Mouse (Mus musculus) small intestine, adult 2 months (tissue): ENCODE measurements around the gene Gm1043.

Experiments used
- CTCF ChIP-seq: fragments of 200-500 bp; IDR thresholded peaks from 2 replicates; pipeline ENCODE4 v1.5.1; 2012; ENCODE audit warnings: low read depth, mild to moderate bottlenecking, control low read depth, inconsistent platforms, low read length, moderate library complexity, mixed read lengths; ENCODE audit not compliant: insufficient replicate concordance, insufficient read length; ENCODE audit errors: extremely low read depth
- POLR2A ChIP-seq: fragments of 200-500 bp; IDR thresholded peaks from 2 replicates; pipeline ENCODE4 v1.6.1; 2012; ENCODE audit warnings: low read depth, mild to moderate bottlenecking, control low read depth, inconsistent platforms, low read length, moderate library complexity

DNA sequence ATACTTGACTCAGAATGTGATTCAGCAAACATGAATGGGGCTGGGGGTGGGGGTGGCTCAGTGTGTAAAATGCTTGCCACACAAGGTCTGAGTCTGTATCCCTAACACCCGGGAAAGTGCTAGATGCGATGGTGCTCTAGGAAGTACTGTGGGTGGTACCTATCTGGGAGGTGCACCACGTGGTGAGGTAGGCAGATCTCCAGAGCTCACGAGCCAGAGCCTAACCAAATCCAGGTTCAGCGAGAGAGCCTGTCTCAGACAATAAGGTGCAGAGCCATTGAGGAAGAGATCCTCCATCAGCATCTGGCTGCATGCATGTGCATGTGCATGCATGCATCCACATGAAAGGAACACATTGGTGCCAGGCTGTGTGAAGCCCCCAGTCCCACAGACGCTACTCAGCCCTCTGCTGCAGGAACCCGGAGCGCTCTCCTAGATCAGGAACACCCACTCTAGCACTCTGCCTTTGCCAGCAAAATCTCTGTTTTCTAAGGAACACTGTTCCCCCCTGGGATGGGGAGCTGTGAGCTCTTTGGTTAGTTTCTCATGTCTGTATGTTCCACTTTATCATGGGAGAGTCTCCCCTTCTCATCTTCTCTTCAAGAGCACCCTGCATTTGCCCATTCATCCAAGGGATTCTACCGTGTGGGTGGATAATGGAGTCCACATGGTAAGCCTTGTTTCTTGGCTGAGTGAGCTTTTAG is 167.1 kb downstream of the Gm1043 start:
- no peak for TF ChIP-seq POLR2A
- TF ChIP-seq CTCF: no peak
